Mouse (Mus musculus) adrenal gland, postnatal 14 days (tissue): ENCODE measurements around the gene Lpar3. TPM values are rescaled to one million over a fixed set of nuclear protein-coding genes. Genes with fewer than 3 reads are reported as not detected.
A peak's percentile ranks its signal among the peaks of the same experiment; 100 is the strongest.
"Not testable (repeated sequence)": the region's sequence is repeated elsewhere in the genome, so short reads cannot be mapped to it uniquely, and the experiment has no call there.

Experiments
- DNase-seq: peaks from one replicate; pipeline ENCODE4 v3.0.0; 2021; ENCODE audit warnings: mixed read lengths
- total RNA-seq: library from RNA; stranded (reverse); gene quantifications from 2 replicates; pipeline ENCODE4 v1.2.3, GENCODE M21; 2021

The Lpar3 gene
- total RNA-seq, 1 experiment from 2014 or later: 0.41 TPM

DNA sequence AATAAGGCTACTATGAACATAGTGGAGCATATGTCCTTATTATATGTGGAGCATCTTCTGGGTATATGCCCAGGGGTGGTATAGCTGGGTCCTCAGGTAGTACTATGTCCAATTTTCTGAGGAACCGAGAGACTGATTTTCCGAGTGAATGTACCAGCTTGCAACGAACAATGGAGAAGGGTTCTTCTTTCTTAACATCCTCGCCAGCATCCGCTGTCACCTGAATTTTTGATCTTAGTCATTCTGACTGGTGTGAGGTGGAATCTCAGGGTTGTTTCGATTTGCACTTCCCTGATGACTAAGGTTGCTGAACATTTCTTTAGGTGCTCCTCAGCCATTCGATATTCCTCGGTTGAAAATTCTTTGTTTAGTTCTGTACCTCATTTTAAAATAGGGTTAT lies 11.0 kb upstream of the Lpar3 start:
- not testable (repeated sequence) for DNase-seq

DNA sequence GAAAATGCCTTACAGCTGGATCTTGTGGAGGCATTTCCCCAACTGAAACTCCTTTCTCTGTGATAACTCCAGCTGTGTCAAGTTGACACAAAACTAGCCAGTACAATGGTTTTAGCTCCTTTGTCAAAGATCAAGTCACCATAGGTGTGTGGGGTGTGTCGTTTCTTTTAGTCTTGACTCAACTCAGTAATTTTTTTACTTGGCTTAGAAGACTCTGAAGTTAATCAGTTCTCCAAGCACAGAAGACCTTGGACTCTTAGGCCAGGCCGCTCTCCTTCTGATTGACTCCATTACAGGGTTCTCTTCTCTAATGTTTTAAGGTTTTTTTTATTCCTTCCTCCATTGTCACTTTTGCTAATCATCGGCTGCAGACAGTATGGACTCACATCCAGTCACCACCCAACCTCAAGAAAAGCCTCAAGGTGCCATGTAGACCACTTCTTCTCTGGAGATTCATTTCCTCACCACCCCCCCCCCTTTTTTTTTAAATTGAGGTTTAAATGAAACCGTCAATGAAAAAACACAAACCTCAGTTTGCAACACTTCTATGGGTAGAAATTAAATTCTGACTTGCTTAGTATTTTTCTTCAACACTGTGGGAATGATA lies 9.5 kb upstream of the Lpar3 start:
- DNase-seq: no peak

DNA sequence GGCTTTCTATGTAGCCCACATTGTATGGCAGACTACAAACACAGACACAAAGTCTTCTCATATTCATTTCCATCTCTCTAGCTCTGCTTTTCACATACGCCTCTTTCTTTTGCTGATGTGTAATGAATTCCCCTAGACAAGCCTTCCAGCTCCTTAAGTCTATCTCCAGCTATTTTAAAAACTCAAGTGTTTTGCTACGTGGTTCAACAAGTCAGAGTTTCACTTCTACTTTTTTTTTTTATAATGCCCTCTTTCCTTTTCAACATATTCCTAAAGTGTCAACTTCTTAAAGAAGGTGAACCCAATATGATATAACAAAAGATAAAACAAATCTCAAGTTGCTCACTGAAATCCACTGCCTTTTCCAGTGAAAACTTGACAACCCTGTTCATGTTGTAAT lies 8.8 kb upstream of the Lpar3 start:
- no peak for DNase-seq

DNA sequence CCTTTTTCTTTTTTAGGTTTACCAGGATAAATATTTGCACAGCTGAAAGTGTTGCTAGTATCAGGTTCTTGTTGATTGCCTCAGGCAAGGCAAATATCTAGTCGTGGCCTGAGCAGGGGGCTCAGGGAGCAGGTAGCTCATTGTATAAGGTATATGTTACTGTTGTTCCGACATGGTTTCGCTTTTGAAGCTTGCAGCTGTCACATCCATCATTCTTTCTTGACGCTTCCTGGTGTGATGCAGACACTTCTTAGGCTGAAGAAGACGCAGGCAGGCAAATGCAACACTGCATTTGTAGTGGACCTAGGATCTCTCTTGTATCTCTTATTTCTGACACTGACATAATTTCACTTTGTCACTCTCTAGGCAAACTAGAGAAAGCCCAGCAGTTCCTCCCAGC lies 7.4 kb upstream of the Lpar3 start:
- no peak for DNase-seq

DNA sequence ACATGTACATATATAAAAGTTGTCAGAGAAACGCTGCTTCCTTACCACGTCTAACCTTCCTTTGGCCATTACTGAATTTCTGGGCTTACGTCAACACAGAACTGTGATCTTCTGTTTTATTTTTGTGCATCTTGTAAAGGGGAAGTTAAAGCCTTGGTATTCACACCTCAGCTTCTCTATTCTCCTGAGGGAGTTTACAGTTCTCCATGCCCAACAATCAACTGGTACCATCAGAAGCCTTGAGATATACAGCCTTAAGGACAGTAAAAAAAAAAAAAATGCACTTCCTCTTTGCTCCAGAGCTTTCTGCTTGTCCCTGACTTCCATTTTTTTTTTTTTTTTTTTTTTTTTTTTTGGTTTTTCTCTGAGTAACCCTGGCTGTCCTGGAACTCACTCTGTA lies 4.2 kb upstream of the Lpar3 start:
- no peak for DNase-seq

DNA sequence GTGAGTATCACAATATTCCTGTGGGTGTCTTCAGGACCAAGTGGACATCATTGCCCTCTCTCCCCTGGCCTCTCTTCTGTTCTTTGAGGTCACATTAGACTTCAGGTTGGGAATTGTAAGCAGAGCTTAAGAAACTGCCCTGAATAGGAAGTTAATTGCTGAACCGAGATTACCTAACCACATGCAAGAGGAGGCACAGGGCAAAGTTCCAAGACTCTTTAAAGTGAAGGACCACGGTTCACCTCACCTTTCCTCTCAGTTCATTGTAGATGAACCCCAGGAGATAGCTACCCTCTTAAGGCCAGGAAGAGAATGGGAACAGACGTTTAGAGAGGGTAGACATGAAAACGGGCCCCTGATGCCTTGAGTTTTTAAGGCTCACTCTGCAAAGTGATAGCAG lies 3.5 kb downstream of the Lpar3 start:
- DNase-seq: no peak

DNA sequence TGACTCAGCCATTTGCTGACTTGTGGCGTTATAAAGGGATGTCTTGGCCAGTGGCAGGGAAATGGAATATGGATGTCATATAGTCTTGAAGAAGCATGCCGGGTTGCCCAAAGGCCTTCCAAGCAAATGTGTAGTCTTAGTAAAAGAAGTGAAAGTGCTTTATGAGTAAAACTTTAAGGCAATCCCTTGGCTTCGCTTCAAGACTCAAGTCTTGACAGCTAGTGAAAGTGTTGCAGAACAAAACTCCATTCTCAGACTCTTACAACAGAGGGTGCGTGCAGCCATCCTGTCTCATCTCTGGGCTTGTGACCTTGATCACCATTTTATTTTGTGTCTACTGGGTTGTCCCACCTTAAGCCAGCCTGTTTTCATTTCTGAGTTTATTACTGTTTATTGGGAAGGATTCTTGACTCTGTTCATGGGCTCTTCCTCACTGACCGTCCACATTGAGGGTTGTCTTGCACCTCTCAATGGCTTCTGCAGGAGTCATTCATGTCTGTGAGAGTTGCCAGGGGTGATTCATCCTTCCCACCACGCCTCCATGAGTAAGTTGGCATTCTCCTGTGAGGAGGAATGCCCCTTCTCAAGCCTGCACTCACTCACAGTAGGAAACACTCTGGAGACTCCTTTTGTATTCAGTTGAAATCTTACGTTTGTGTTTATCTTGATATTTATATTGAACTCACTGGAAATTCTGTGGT lies 4.4 kb downstream of the Lpar3 start:
- DNase-seq: peak; percentile 62

DNA sequence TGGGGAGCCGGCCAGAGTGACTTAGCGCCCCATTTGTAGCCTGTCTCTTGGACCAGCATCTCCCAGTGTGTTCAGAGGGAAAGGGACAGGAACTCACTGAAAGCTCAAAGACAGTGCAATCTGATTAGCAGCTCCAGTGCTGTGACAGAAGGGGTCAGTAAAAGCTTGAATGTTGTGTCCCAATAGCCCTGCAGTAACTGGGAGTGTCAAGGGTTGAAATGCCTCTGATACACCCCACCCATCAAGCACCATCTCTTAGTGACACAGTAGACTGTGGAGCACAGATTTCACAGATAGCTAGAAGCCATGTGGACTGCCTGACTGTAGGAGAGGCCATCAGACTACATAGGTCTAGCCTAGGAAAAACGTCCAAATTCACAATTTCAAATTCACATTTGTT lies 6.7 kb downstream of the Lpar3 start:
- DNase-seq: no peak

DNA sequence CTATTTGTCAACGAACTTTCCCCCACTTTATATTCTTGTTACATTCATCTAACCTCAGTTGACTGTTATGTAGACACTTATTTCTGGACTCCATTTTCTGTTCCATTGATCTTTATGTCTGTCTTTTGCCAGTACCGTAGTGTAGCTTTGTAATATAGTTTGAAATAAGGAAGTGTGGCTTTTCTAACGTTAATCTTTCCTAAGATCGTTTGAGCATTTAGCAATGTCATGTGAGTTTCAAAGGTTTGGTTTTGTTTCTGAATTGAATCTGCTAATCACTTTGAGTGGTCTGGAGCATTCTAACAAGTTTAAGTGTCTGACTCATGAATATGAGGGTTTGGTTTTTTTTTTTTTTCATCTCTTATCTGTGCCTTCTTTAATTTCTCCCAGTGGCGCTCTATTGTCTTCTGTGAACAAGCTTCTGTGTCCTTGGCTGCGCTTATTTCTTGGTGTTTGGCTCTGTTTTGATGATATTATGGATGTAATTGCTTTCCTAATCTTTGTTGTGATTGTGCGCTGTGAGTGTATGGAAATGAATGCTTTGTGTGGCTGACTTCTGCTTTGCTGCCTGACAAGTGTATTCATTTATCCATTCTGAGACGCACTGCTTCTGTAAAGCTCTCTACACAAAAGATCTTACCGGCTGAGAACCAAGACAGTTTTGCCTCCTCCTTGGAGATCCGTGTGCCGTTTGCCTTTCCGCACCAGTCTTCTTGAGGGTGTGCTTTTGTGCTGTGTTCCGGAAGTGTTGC lies 8.0 kb downstream of the Lpar3 start:
- DNase-seq: no peak

DNA sequence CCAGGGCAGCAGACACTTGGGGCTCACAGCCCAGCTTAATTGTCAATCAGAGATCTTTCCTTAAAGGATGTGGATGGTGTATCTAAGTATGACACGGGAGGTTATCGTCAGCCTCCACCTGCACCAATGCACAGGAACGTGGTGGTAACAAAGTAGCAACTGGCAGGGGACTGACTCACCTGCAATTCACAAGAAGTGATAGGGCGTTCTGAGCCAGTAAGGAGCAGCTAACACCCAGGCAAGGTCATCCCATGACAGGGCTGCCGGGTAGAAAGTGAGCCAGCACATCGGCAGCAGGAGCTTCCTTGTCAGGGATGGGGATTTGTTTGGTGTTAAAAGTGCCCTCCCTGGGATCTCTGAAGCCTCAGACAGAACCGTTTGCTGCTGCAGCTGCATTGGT lies 11.9 kb downstream of the Lpar3 start:
- peak; percentile 14 for DNase-seq

DNA sequence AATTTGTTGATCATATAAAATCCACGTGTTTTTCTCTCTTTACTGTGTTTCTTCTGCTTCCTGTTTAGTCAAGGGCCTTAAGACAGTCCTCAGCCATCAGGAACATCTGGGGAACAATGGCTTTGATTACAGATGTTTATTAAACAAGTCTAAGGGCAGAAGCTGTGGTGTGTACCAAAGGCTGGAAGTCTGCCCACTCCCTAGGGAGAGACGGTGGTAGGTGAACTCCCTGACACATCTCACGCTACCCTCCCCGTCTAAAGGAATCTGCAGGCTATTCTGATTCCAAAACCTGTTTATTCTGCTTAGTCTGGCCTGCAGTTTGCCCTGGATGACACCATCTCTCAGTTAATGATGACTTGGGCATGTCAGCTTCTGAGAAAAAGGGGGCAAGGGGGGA lies 13.0 kb downstream of the Lpar3 start:
- DNase-seq: no peak

DNA sequence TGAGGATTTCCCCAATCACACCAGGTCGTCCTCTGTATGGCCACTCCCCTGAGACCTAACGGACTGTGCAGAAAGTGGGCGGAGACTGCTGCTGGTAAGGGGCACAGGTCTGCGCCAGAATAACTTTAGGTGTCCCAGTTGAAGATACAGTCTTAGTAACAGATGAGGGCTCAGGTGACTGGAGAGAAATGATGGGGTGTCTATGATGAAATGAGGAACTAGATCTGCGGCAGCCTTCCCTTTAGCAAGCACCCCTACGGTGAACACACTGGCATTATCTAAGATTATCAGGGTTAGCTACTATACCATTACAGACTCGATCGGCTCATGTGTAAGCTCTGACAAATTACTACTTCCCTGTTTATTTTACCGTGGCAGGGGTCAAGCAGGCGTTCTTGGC lies 13.8 kb downstream of the Lpar3 start:
- DNase-seq: no peak

DNA sequence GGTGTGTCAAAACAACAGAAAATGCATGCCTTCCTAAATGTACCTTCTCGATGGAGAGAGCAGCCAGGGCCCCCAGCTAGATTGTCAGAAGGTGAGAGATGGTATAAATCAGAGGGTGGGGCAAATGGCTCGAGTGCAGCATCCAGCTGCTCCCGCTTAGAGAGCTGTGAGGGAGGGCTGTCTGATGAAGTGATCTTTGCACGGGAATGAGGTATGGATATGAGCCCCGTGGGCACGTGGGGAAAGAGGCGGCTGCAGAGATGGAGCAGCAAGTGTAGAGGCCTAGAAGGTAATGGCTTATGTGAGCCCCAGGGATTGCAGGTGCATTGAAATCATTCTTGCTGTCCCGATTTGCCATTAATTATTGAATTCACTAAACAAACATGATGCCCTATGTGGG lies 15.5 kb downstream of the Lpar3 start:
- no peak for DNase-seq

DNA sequence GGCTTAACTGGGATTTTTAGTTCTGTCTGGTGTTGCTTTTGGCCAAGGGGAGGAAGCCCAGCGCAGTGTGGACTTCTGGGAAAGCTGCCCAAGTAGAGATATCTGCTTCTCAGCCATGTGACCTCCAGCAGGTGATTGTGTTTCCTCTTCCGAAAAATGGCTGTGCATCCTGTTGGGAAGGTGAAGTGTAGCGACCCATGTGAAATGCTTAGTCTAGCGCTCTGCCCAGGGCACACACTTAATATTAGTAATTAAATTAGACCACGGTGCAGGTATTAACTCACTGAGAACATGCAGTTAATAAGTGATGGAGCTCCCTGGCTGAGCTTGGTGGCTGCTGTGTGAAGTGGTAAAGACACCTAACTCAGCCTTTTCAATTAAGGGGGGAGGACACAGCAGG lies 16.9 kb downstream of the Lpar3 start:
- no peak for DNase-seq

DNA sequence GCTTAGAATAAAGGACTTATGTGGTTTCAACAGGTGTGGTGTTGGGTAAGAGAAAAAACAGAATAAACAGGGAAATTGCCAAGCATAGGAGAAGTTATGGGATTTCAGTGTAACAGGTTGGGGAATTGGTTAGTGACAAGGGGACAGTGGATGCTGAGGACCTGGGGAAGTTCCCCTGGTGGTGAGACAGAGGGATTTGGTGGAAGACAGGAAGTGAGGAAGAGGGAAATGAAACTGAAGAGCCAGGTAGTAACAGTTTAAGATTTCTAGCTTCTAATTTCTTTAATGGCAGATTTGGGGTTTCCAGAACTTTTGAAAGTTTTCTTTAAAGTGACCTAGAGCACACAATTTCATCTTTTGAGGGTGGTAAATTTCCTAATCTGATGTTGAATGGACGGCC lies 23.9 kb downstream of the Lpar3 start:
- DNase-seq: no peak

DNA sequence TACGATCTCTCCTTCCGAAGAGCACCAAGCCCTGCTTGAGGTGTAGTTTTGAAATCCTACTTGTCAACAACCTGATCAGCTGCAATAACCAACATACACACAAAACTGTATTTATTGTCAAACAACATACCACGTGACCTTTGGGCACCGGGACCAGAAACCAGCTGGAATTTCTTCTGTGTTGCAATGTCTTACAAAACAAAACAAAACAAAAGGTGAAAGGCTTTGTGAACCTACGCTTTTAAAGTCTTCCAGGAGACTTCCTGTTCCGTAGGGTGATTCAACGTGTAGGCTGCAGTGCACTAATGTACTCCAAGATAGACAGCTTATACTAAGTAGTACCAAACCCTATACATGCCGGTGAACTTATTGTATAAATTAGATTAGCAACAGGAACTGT lies 25.8 kb downstream of the Lpar3 start:
- DNase-seq: no peak

DNA sequence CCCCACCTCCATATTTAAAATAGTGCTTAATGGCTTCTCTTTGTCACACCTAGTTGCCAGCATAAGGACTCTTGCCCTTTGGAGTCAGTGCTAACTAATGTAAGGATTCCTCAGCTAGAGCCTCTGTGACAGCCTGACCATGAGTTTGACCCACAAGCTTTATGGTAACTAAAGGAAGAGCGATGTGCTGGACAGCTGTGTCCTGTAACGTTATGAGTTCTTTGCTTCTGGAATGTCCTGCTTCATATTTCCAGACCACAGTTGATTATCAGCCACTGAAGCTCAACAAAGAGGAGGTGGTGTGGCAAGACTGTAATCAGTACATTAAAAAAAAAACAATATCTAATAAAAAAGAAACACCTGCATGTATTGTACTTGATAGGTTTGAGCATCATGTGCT lies 26.2 kb downstream of the Lpar3 start:
- DNase-seq: no peak

DNA sequence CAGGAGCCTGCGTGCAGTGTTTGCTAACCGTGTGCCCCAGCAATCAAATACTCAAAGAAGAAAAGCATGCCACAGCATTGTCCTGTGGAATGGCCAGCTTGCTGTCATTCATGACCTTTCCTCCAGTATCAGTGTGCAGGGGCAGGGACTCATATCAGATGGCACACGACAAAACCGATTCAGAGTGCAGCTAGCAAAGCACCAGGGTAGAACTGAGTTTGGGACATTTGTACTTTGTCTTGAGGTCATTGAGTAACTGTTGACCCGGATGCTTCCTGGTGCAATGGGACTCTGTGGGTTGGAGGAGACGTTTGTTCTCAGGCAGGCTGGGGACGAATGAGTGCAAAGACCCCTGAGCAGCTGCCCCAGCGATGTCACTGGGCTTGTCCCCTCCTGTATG lies 29.1 kb downstream of the Lpar3 start:
- DNase-seq: no peak

DNA sequence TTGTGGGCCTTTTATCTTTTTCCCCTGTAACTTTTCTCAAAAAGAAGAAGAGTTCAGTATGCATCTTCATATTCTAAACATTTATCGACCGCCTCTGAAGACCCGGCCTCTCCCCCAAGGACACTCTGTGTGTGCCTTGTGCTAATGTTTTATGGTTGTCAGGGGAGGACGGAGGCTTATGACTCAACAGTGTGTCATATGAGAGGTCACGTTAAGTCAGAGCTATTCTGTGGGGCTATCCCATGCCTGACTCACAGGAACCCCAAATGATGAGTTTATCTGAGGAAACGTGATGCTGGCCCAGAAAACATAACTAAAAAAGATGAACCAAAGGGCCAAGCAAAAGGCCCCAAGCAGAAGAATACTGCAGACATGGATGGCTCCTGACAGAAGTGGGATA lies 31.0 kb downstream of the Lpar3 start:
- peak; percentile 50 for DNase-seq

DNA sequence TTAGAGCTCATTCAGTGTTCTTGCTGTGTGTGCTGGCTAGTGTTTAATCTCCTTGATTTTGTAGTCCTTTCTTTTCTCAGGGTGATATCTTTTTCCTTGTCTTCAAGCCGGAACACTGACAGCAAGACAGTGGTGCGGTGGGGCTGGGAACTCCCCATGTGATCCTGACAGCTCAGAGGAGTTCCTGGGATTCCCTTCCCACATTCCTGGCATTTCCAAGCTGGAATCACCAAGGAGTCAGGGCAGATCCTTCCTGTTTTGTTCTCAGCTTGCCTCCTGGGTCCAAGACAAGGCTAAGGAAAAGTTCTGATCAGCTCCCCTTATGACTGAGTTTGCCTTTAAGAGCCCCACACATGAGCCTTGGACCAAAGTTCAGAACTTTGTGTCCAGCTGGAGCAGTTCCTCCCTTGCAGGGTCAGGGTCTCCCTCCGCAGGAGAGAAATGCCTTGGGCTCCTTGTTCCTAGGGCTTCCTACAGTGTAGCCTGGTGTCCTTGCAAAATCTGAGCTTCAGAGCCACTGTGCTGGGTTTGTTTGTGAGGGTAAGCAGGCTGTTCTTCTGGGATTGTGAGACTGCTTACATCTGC lies 33.1 kb downstream of the Lpar3 start:
- no peak for DNase-seq

DNA sequence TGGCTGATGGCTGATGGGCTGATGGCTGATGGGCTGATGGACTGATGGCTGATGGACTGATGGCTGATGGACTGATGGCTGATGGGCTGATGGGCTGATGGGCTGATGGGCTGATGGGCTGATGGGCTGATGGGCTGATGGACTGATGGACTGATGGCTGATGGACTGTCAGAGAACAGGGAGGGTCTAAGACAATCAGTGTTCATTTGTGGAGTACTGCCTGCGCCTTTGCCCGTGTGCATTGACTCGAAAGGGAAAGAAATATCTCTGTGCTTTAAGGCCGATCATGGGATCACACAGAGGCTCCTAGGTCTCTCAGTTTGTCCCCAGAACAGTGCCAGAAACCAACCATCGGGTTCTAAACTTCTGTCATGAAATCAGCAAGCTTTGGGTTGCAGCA lies 34.4 kb downstream of the Lpar3 start:
- DNase-seq: no peak

DNA sequence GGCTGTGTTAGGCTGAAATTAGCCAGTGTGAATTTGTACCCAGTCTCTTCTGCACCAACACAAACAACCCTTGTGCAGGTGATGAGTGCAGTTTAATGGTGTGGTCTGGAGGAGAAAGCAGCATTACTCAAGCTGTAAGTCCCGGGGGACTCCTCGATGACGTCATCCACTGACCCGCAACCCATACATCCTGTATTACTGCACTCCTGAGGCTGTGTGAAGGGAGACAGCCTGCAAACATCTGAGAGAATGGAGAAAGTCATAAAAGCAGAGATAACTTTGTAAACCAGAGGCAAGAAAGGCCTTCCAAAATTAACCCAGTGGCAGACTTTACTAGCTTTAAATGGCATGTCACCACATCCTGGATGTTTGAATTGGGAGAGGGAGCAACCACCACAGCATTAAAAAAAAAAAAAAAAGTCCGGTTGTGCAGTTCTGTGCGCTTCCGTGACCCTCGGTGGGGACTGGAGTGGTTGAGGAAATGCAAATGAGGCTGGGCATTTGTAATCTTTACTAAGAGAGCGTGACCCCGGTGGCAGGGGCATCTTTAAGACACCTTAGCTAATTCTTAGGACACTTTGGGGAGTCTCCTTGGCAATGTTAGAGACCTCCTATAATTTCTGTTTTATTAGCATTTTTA lies 36.8 kb downstream of the Lpar3 start:
- DNase-seq: no peak

DNA sequence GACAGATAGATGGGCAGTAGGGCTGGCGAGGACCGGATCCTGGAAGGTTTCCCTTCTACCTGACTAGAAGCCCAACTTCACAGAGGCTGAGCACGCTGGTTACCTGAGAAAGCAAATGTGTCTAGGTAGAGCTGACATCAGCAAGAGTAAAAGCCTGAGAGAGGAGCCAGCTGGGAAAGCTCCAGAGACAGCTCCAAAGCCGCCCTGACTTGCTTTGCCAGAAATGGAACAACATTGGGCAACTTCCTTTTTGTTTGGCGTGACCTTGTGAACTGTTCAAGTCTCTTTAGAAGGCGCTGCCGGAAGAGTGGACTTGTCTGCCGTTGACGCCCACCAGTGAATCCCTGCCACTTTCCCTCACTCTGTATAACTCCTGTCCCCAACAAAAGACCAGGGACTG lies 39.4 kb downstream of the Lpar3 start:
- peak; percentile 26 for DNase-seq
